Mouse (Mus musculus) testis, adult 2 months (tissue): ENCODE measurements around the gene Ppp1r16b.

Source experiments
- CTCF ChIP-seq: fragments of 200-500 bp; IDR thresholded peaks from 2 replicates; pipeline ENCODE4 v1.5.1; 2012; ENCODE audit warnings: low read depth, mild to moderate bottlenecking, inconsistent platforms, low read length, moderate library complexity; ENCODE audit not compliant: control insufficient read depth, insufficient read depth, insufficient replicate concordance
- POLR2A ChIP-seq: fragments of 200-500 bp; IDR thresholded peaks from 2 replicates; pipeline ENCODE4 v1.6.1; 2012; ENCODE audit warnings: low read depth, mild to moderate bottlenecking, inconsistent platforms, low read length, moderate library complexity; ENCODE audit not compliant: control insufficient read depth

- TF ChIP-seq CTCF (no peak), POLR2A (no peak)
These were observed 10.0 kb downstream of the Ppp1r16b start for GRCm38 (mm10) chr2:158675161-158675560.
